Mouse (Mus musculus): ENCODE data around the gene Ppa1. TPM values are rescaled to one million over a fixed set of nuclear protein-coding genes. Genes with fewer than 3 reads are reported as not detected.
"Not testable (repeated sequence)": the region's sequence is repeated elsewhere in the genome, so short reads cannot be mapped to it uniquely, and the experiment has no call there.

Ppa1 gene
- 121 and 140 TPM in 2 replicates for polyA plus RNA-seq (2012; rRNA removed)

- TF ChIP-seq CTCF (IDR thresholded peaks at IDR 0.05; ENCODE audit: borderline replicate concordance, extremely low read depth, insufficient read depth, insufficient read length): no peak
- peak; percentile 91; the same call in 1 of the 2 replicates for TF ChIP-seq POLR2A (IDR thresholded peaks at IDR 0.05; ENCODE audit: borderline replicate concordance, extremely low read depth, insufficient read depth, insufficient read length, poor library complexity, severe bottlenecking)
- peak; percentile 96 for DNase-seq (ENCODE audit: low read depth)
Observed at GRCm38 (mm10) chr10:61647790-61648736, at the start of gene Ppa1. Gene Ppa1, plus strand, starts transcription at chr10:61648552.

GRCm38 (mm10) chr10:61599556-61600114 lies 48.7 kb upstream of the Ppa1 start:
- peak; percentile 30 for DNase-seq (ENCODE audit: low read depth)
- TF ChIP-seq CTCF (IDR thresholded peaks at IDR 0.05; ENCODE audit: borderline replicate concordance, extremely low read depth, insufficient read depth, insufficient read length): no peak
- TF ChIP-seq POLR2A (IDR thresholded peaks at IDR 0.05; ENCODE audit: borderline replicate concordance, extremely low read depth, insufficient read depth, insufficient read length, poor library complexity, severe bottlenecking): no peak

- peak; percentile 80 for DNase-seq (ENCODE audit: low read depth)
- peak; percentile 77 for TF ChIP-seq CTCF (IDR thresholded peaks at IDR 0.05; ENCODE audit: borderline replicate concordance, extremely low read depth, insufficient read depth, insufficient read length)
- no peak for TF ChIP-seq POLR2A (IDR thresholded peaks at IDR 0.05; ENCODE audit: borderline replicate concordance, extremely low read depth, insufficient read depth, insufficient read length, poor library complexity, severe bottlenecking)
Observed at GRCm38 (mm10) chr10:61602283-61603033, 45.9 kb upstream of the Ppa1 start.

DNA sequence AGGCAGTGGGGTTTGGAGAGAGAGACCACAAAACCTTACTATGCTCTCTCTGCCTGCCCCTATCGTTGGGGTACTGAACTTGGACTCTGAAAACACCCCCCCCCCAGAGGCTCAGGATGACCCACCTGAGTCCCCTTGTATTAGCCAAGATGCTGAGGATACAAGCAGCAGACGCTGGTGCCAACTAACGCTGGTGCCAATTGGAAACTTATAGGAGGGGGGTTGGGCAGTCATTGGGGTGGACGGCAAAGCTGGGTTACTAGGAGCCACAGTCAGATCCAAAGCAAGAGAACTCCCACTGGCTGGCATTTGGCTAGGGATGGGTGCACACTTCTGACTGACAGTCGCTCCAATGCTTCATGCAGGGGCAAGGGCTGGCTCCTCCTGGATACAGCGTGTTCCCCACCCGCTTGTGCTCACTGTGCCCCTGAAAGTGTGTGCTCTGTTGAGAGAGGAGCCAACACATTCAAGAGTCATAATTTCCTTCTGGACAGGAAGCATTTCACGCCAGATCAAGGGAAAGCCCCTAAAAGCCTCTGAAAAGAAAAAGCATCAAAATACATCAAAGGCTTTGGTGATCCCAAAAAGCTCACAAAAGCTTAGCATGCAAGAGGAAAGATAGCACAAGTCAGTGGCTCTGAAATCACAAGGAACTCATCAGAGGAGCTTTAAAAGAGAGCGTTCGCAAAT lies 43.8 kb upstream of the Ppa1 start:
- no peak for DNase-seq (ENCODE audit: low read depth)
- TF ChIP-seq CTCF (IDR thresholded peaks at IDR 0.05; ENCODE audit: borderline replicate concordance, extremely low read depth, insufficient read depth, insufficient read length): no peak
- no peak for TF ChIP-seq POLR2A (IDR thresholded peaks at IDR 0.05; ENCODE audit: borderline replicate concordance, extremely low read depth, insufficient read depth, insufficient read length, poor library complexity, severe bottlenecking)

DNA sequence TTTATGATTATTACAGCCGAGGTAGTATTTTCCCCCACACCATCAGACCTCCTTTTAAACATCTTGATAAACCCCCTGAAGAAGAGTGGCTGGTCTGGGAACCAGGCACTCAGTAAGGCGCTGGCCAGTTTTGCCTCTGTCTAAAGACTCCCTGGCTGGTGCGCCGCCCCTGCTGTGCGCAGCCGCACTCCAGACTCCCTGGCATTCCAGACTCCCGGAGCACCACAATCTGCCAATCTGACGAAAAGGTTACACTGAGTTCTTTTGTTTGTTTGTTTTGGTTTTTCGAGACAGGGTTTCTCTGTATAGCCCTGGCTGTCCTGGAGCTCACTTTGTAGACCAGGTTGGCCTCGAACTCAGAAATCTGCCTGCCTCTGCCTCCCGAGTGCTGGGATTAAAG lies 43.0 kb upstream of the Ppa1 start:
- DNase-seq (ENCODE audit: low read depth): not testable (repeated sequence)

DNA sequence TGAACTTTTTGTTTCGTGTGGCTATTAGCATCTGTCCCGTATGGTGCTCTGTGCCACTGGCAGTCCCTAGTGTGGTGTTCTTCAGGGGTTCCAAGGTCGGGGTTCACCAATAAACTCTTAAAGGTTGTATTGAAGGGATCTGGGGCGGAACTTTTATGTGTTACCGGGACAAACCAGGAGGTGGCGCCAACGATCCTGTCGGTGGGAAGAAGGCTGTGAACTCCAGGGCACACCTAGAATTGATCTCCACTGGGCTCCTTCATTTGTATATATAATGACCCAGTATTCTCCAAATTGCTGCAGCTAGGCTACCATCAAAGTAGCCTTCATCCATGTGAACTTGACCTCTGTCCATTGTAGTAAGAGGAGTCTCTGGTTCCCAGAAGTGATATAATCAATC lies 42.5 kb upstream of the Ppa1 start:
- no peak for TF ChIP-seq POLR2A (IDR thresholded peaks at IDR 0.05; ENCODE audit: borderline replicate concordance, extremely low read depth, insufficient read depth, insufficient read length, poor library complexity, severe bottlenecking)
- TF ChIP-seq CTCF (IDR thresholded peaks at IDR 0.05; ENCODE audit: borderline replicate concordance, extremely low read depth, insufficient read depth, insufficient read length): peak; percentile 78
- peak; percentile 69 for DNase-seq (ENCODE audit: low read depth)

GRCm38 (mm10) chr10:61608233-61608632 lies 40.1 kb upstream of the Ppa1 start:
- no peak for TF ChIP-seq CTCF (IDR thresholded peaks at IDR 0.05; ENCODE audit: borderline replicate concordance, extremely low read depth, insufficient read depth, insufficient read length)
- TF ChIP-seq POLR2A (IDR thresholded peaks at IDR 0.05; ENCODE audit: borderline replicate concordance, extremely low read depth, insufficient read depth, insufficient read length, poor library complexity, severe bottlenecking): no peak
- DNase-seq (ENCODE audit: low read depth): no peak

- TF ChIP-seq POLR2A (IDR thresholded peaks at IDR 0.05; ENCODE audit: borderline replicate concordance, extremely low read depth, insufficient read depth, insufficient read length, poor library complexity, severe bottlenecking) (no peak), CTCF (IDR thresholded peaks at IDR 0.05; ENCODE audit: borderline replicate concordance, extremely low read depth, insufficient read depth, insufficient read length) (peak; percentile 7; the same call in 1 of the 2 replicates)
- no peak for DNase-seq (ENCODE audit: low read depth)
Observed at GRCm38 (mm10) chr10:61610650-61611235, 37.6 kb upstream of the Ppa1 start.

DNA sequence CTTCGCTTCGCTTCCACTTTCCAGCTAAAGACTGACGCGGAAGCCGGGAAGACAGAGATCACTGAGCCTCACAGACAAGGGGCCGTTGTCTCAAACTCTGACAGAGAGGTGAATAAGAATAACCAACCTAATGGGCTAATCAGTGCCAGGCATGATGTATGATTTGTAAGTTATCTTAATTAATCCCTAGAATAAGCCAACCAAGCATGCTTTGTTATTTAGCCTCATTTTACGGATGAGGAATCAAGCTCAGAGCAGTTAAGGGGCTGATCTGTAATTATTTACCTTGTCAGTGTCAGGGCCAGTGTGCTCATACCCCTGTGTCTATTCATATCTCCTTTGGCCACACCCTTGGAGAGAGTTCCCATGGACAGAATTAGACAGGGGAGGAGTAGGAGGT lies 34.0 kb upstream of the Ppa1 start:
- TF ChIP-seq POLR2A (IDR thresholded peaks at IDR 0.05; ENCODE audit: borderline replicate concordance, extremely low read depth, insufficient read depth, insufficient read length, poor library complexity, severe bottlenecking) (no peak), CTCF (IDR thresholded peaks at IDR 0.05; ENCODE audit: borderline replicate concordance, extremely low read depth, insufficient read depth, insufficient read length) (no peak)
- peak; percentile 51 for DNase-seq (ENCODE audit: low read depth)

- no peak for DNase-seq (ENCODE audit: low read depth)
- no peak for TF ChIP-seq POLR2A (IDR thresholded peaks at IDR 0.05; ENCODE audit: borderline replicate concordance, extremely low read depth, insufficient read depth, insufficient read length, poor library complexity, severe bottlenecking)
- no peak for TF ChIP-seq CTCF (IDR thresholded peaks at IDR 0.05; ENCODE audit: borderline replicate concordance, extremely low read depth, insufficient read depth, insufficient read length)
Observed at GRCm38 (mm10) chr10:61618528-61618927, 29.8 kb upstream of the Ppa1 start.

All from brain, embryonic 14.5 days (tissue).